Mouse (Mus musculus) heart, postnatal 0 days (tissue): ENCODE results near the gene U2af1l4.

Experiments used
- CTCF ChIP-seq: IDR thresholded peaks from 2 replicates; pipeline ENCODE4 v1.5.1; 2016; ENCODE audit warnings: antibody characterized with exemption, control low read depth, low read depth
- EP300 ChIP-seq: IDR thresholded peaks from 2 replicates; pipeline ENCODE4 v1.6.1; 2016; ENCODE audit warnings: antibody characterized with exemption, low read depth

DNA sequence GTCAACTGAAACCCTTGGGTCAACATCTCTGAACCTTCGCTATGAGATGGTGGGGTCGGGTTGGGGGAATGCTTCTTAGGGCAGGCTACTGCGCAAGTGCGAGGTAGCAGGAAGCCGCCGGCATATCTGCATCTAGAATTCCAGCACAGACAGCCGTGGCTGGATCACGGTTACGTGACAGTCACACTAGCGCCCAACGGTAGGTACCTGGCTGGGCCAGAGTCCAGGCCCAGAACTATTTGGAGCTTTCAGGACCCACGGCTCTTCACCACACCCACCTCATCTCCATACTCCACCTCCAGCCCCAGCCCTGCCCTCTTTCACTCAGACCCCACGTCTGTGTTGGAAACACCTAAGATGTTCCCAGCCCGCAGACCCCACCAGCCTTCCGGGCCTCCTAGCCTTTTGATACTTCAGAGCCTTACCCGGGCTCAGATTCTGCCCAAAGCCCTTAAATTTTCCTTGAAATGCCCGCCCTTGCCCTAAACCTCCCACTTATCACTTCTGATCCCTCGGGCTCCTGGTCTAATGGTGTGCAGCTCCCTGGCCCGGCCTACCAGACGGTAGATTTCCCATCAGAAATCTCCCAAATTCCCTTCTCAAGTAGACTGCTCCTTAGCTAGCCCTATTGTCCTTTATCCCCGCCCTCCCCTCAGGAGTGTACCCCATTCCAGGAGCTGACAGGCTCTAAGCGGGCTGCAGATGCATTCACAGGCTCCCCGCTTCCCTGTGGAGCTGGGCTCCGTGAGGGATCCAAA is 47.9 kb upstream of the U2af1l4 start:
- no peak for TF ChIP-seq CTCF
- TF ChIP-seq EP300, result no peak
